Mouse (Mus musculus) bone marrow, adult 2 months (tissue): Measurements from ENCODE around the gene Gm9945. TPM values are rescaled to one million over a fixed set of nuclear protein-coding genes. Genes with fewer than 3 reads are reported as not detected.

Experiments
- H3K27ac ChIP-seq: fragments of 200-500 bp; 2 replicates; pipeline ENCODE4 v1.5.1; 2012; ENCODE audit warnings: low read depth, mild to moderate bottlenecking, control low read depth, inconsistent platforms, low read length; ENCODE audit not compliant: control insufficient read depth, poor library complexity, insufficient read depth
- H3K4me1 ChIP-seq: fragments of 200-500 bp; 2 replicates; pipeline ENCODE4 v1.6.1; 2011; ENCODE audit warnings: low read length; ENCODE audit not compliant: control insufficient read depth, insufficient read depth
- H3K4me3 ChIP-seq: fragments of 200-500 bp; replicated peaks from 2 replicates; pipeline ENCODE3; 2011; ENCODE audit warnings: mild to moderate bottlenecking, low read depth, low read length, control low read depth; ENCODE audit not compliant: control insufficient read depth
- CTCF ChIP-seq: fragments of 200-500 bp; IDR thresholded peaks from 2 replicates; pipeline ENCODE4 v1.5.1; 2011; ENCODE audit warnings: low read length, control low read depth; ENCODE audit not compliant: control insufficient read depth, insufficient read depth
- POLR2A ChIP-seq: fragments of 200-500 bp; IDR thresholded peaks from 2 replicates; pipeline ENCODE4 v1.6.1; 2011; ENCODE audit warnings: low read depth, mild to moderate bottlenecking, control low read depth, low read length, borderline replicate concordance; ENCODE audit not compliant: control insufficient read depth
- WGBS: fragments of 180-500 bp; shearing (Covaris S2); methylation state at CpG from one replicate; pipeline ENCODE4 v1.1.7; 2018; 5-methylcytosine and 5-hydroxymethylcytosine counted together
- polyA plus RNA-seq: library from polyadenylated mRNA; stranded (reverse); fragments of >200 nt; gene quantifications from 2 replicates; pipeline ENCODE4 v1.2.4, GENCODE M21; 2011; ENCODE audit warnings: low replicate concordance; ENCODE audit not compliant: missing spikeins, insufficient read depth, insufficient read length

Gm9945 gene
- polyA plus RNA-seq, 1 experiment, result not detected

DNA sequence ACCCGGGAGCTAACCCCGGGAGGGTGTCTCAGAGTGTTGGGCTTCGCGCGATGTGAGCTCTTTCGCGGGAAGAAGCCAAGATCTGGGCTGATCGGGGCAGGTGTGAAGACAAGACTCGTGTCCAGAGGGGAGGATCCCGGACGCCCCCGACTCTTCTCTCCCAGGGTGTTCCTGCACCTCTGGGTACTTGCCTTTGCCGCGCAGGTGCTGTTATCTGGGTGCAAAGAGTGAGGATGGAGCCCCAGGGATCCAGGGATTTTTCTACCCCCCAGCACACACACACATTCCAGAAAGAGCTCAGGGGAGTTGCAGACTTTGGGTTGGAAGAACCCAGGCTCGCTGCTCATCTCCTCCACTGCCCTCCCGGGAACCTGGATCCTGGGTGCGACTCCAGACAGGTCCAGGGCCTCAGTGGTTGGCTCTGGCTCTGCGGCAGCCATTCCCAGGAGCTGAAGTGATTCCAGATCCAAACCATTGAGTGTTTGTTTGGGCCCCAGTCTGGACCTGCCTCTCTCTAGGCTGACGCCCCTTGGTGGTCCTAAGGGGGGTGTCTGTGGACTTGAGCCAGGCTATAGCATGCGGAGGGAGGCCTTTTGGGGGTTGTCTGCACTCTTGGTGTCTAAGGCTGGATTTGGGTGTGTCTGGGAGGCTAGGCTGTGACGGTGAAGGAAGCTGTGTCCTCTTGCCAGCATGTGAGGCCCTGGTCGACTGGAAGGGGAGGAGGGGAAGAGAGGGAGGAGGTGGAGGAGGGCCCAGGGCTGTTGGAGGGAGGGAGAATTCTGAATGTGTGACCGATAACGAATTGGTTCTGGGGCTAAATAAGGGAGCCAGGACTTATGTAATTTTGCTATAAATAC, 40.4 kb downstream of the Gm9945 start:
- Histone ChIP-seq H3K4me1 (peaks cover 1% of the 10 kb centered on the region; the same call in 1 of the 2 replicates), H3K4me3 (peak overlapping the region; percentile 70), H3K27ac (peak overlapping the region; percentile 85)
- 0 out of 2 replicates have a peak, but pooled peaks have one; percentile 34 for TF ChIP-seq POLR2A
- TF ChIP-seq CTCF, result no peak
- 9% methylated on average over 24 of the region's 24 CpGs for WGBS

DNA sequence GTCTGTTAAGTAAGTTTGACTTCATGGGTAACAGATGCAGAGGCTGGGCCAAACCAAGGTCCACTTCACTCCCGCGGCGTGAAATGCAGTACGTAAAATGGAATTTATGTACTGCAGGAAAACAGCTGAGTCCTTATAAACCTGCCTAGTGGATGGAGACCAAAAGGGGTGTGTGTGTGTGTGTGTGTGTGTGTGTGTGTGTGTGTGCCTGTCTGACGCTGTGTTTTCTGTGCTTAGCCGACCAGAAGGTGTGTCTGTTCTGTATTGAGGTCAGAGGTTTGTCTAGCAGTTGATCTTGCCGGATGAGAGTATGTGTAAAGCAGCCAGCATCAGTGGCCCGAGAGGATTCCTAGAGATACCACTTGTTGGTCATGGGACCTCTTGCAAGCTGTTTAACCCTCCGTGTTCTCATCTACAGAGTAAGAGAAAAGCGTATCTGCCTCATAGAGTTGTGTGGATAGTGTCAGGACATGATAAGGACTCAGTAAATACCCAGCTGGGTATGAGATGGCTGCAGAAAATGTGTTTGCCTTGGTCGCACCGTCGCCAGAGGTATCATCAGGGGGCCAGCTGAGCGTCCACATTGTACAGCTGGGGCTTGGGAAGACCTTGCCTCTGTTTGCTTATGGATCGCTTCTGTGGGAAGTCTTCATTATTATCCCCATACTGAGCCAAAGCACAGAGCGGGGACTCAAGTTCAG, 41.3 kb downstream of the Gm9945 start:
- 52% methylated on average over 16 of the region's 16 CpGs for WGBS
- TF ChIP-seq CTCF, result no peak
- TF ChIP-seq POLR2A, result no peak
- Histone ChIP-seq H3K27ac (peak overlapping the region; percentile 70), H3K4me1 (peaks cover 1% of the 10 kb centered on the region; the same call in 1 of the 2 replicates), H3K4me3 (peak overlapping the region; percentile 59)

DNA sequence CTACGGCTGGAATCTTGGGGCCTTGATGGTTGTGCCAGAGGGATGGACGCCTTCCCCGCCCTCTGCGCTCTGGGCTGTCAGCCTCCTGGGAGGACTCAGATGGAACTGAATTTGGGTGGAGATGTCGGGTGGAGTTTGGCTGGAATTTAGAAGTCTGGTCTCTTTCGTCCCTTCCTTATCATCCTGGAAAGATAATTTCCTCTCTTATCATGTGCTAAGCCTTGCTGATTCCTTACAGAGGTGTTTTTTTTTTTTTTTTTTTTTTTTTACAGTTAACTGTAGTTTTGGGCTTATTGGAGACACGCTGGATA, 41.8 kb downstream of the Gm9945 start:
- Histone ChIP-seq H3K27ac (peak overlapping the region; percentile 70), H3K4me3 (peak overlapping the region; percentile 59), H3K4me1 (peaks cover 1% of the 10 kb centered on the region; the same call in 1 of the 2 replicates)
- TF ChIP-seq CTCF, result no peak
- no peak for TF ChIP-seq POLR2A
- 62% methylated on average over 7 of the region's 7 CpGs for WGBS

DNA sequence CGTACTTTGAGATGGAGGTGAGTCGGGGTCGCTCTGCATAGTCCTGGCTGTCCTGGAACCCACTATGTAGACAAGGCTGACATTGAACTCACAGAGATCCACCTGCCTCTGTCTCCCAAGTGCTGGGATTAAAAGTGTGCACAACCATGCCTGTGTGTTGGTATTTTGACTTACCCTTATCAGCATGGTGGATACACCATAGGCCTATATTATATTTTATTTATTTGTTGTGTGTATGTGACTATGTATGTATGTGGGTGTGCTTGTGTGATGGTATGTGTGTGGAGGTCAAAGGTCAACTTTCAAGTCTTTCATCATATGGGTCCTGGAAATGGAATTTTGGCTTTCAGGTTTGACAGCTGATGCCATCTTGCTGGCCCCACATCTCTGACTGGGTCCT, 42.4 kb downstream of the Gm9945 start:
- Histone ChIP-seq H3K4me3 (no peak overlapping the region), H3K4me1 (peaks cover 1% of the 10 kb centered on the region; the same call in 1 of the 2 replicates), H3K27ac (no peak overlapping the region)
- no peak for TF ChIP-seq CTCF
- no peak for TF ChIP-seq POLR2A
- 71% methylated on average over 3 of the region's 3 CpGs for WGBS

DNA sequence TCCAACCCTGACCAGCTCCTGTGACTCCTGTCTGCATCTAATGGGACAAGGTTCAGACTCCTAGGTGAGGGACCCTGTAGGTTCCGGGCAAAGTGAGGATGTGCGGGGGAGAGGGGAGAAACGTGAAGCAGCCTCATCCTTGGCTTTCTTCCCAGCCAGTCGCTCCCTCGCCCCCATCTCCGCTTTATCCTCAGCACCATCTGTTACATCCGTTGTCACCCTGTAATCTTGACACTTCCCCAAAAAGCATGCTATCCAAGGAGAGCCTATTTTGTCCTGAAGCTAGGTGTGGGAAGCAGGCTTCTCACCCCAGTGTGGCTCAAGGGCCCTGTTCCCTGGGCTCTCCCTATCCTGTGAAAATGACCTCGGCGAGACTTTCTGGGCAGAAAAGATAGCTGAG, 43.0 kb downstream of the Gm9945 start:
- no peak overlapping the region for H3K27ac ChIP-seq
- peaks cover 1% of the 10 kb centered on the region for H3K4me1 ChIP-seq
- no peak overlapping the region for H3K4me3 ChIP-seq
- TF ChIP-seq POLR2A (no peak), CTCF (no peak)
- 48% methylated on average over 9 of the region's 9 CpGs for WGBS

DNA sequence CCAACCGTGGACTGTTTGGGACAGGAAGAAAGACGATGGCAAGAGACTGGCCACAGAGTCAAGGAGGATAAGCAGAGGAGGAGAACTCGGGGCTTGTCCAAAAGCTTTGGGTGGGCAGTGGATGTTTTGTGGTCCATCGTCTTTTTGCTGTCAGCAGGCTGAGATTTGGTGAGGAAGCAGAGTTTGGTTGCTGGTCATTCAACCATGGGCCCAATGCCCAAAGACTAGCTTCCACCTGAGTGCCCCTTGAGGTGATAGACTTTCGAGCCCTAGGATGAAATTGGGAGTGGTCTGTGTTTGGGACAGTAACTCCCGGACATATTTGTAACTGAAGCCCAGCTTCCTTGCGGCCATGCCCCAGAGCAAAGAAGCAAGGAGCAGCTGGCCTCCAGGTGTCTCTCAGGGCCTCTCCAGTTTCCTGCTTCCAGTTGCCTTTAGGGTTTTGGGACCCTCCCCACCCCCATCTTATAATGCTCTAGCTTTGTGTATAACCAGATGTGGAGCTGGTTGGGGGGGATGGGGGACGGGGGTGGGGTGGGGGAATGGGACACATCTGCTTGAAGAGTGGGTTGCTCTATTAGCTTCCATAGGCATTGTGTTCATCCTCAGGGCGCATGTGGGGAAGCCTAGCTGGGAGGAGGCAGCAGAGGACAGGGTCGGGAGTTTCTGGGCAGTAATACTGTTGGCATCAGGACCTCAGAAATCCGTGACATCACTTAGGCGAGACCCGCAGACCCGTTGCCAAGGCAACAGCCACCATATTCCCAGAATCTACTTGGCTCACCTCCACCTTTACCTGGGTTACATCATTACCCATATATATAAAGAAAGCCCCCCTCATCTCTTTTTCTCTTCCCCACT, 43.8 kb downstream of the Gm9945 start:
- WGBS, result 83% methylated on average over 14 of the region's 14 CpGs

DNA sequence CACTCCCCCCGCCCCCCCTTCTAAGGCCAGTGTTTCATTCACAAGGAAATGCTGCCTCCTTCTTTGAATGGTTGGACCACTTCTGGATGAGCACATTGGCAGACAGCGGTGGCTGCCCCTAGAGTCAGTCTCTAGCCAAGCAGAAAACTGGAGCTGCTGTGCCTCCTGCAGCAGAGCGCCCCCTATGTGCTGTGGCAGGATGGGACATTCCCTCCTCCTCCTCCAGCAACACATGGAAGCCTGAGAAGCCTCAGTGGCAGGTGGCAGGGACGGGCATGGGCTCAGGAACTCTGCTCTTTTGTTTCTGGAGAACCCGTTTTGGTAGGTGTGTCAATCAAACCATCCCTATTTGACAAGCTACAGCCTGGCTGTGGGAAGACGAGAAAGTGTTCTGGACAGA, 44.9 kb downstream of the Gm9945 start:
- Histone ChIP-seq H3K4me3 (no peak overlapping the region), H3K27ac (no peak overlapping the region), H3K4me1 (no peaks in the 10 kb centered on the region; the same call in none of the 2 replicates)
- WGBS, result 78% methylated on average over 6 of the region's 6 CpGs
- TF ChIP-seq POLR2A (no peak), CTCF (peak; percentile 63)

More for the DNA sequence above, 43.8 kb downstream of the Gm9945 start:
- Histone ChIP-seq H3K4me1 (peaks cover 1% of the 10 kb centered on the region), H3K4me3 (no peak overlapping the region), H3K27ac (no peak overlapping the region)
- TF ChIP-seq CTCF (no peak), POLR2A (no peak)

DNA sequence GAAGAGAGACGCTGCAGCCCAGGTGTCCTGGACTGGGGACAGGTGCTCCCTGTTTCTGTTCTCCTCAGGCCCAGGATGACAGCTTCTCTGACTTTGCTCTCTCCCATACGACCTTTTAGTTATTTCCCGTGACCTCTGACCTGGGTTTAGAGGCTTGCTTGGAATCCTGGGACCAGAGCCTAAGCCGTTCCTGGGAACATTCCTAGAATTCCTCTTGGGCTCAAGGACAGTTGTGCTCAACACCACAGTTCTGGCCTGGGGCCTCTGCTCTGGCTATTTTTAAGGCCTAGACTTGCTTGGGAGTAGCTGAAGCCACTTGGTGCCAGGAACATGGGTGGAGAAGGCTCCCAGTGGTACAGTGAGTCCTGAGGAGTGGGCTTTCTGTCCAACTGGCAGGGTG, 45.5 kb downstream of the Gm9945 start:
- no peaks in the 10 kb centered on the region; the same call in none of the 2 replicates for H3K4me1 ChIP-seq
- 88% methylated on average over 4 of the region's 4 CpGs for WGBS

More for the DNA sequence above, 45.5 kb downstream of the Gm9945 start:
- no peak overlapping the region for H3K27ac ChIP-seq
- TF ChIP-seq CTCF (no peak), POLR2A (no peak)
- H3K4me3 ChIP-seq, result no peak overlapping the region
